Mouse (Mus musculus) small intestine, adult 2 months (tissue): ENCODE measurements around the gene Zfp93.

Experiments
- CTCF ChIP-seq: fragments of 200-500 bp; IDR thresholded peaks from 2 replicates; pipeline ENCODE4 v1.5.1; 2012; ENCODE audit warnings: low read depth, mild to moderate bottlenecking, control low read depth, inconsistent platforms, low read length, moderate library complexity, mixed read lengths; ENCODE audit not compliant: insufficient replicate concordance, insufficient read length; ENCODE audit errors: extremely low read depth
- POLR2A ChIP-seq: fragments of 200-500 bp; IDR thresholded peaks from 2 replicates; pipeline ENCODE4 v1.6.1; 2012; ENCODE audit warnings: low read depth, mild to moderate bottlenecking, control low read depth, inconsistent platforms, low read length, moderate library complexity

DNA sequence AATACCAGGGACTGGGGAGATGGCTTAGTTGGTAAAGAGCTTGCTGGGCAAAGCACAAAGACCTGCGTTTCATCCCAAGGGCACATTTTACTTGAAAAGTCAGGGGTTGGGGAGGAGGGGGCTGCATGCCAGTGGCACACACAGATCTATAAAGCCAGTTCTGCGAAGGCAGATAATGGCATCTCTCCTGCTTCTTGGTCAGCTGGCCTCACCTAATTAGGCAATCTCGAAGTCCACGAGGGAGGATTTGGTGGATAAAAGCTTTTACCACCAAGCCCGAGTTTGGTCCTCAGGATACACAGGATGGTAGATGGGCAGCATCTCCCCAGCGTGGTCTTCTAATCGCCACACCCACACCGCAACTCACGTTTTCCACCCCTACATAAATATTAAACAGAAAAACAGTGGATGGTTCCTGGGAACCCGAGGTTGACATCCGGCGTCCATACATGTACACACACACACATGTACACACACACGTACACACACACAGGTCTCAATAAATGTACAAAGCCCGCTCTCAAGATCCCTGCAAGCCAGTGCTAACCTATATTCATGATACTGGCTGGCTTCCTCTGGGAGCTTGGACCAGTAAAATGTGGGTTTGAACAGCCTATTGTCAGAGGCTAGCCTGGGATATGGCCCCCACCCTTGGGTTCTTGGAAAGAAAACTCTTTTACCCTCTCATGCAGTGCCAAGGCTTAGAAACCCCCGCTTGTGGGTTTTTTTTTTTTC, 27.3 kb downstream of the Zfp93 start:
- no peak for TF ChIP-seq POLR2A
- no peak for TF ChIP-seq CTCF
